8 mouse cellular contexts compared by ENCODE assay signal in genomic region chr4:57957200-57958085, GRCm38 (mm10). TPM values are rescaled to one million over a fixed set of nuclear protein-coding genes. Genes with fewer than 3 reads are reported as not detected.
A peak's percentile ranks its signal among the peaks of the same experiment; 100 is the strongest.
DNase-seq lines count a peak whose midpoint lies in the region; ATAC-seq lines count a peak whose summit lies in the region.

No protein-coding gene starts in this region.

- H3K4me3 ChIP-seq in kidney, embryonic 15.5 days (replicated peaks), result peak overlapping the region; percentile 93
- peak overlapping the region; percentile 87 for H3K4me3 ChIP-seq in forebrain, embryonic 10.5 days
- peak overlapping the region; percentile 84 for H3K4me3 ChIP-seq in limb, embryonic 13.5 days
- peak overlapping the region; percentile 63 for H3K4me3 ChIP-seq in stomach, embryonic 14.5 days (ENCODE audit: low read depth, low read length)

- 44% methylated on average over 11 of the region's 11 CpGs for WGBS in kidney, embryonic 15.5 days
- WGBS in forebrain, embryonic 10.5 days, result 53% methylated on average over 11 of the region's 11 CpGs
- 42% methylated on average over 11 of the region's 11 CpGs for WGBS in limb, embryonic 13.5 days
- 39% methylated on average over 11 of the region's 11 CpGs for WGBS in stomach, embryonic 14.5 days

- peak overlapping the region; percentile 58; the same call in 1 of the 2 replicates for H3K9ac ChIP-seq in kidney, embryonic 15.5 days
- H3K9ac ChIP-seq in limb, embryonic 13.5 days, result peak overlapping the region; percentile 59
- peak overlapping the region; percentile 55; the same call in 1 of the 2 replicates for H3K9ac ChIP-seq in stomach, embryonic 14.5 days (replicated peaks; ENCODE audit: low read depth, low read length)

- peaks cover 39% of the 10 kb centered on the region for H3K4me1 ChIP-seq in kidney, embryonic 15.5 days
- H3K4me1 ChIP-seq in forebrain, embryonic 10.5 days, result peaks cover 40% of the 10 kb centered on the region
- peaks cover 33% of the 10 kb centered on the region for H3K4me1 ChIP-seq in limb, embryonic 13.5 days
- H3K4me1 ChIP-seq in stomach, embryonic 14.5 days (ENCODE audit: control insufficient read depth, insufficient read depth, low read length), result peaks cover 20% of the 10 kb centered on the region; the same call in 1 of the 2 replicates

- H3K27ac ChIP-seq in kidney, embryonic 15.5 days, result peak overlapping the region; percentile 99
- H3K27ac ChIP-seq in forebrain, embryonic 10.5 days, result peak overlapping the region; percentile 97
- peak overlapping the region; percentile 93; the same call in 1 of the 2 replicates for H3K27ac ChIP-seq in limb, embryonic 13.5 days
- H3K27ac ChIP-seq in stomach, embryonic 14.5 days (ENCODE audit: low read length), result peak overlapping the region; percentile 96

- peak overlapping the region; percentile 77 for H3K4me2 ChIP-seq in kidney, embryonic 15.5 days
- peak overlapping the region; percentile 77 for H3K4me2 ChIP-seq in limb, embryonic 13.5 days (replicated peaks)
- H3K4me2 ChIP-seq in stomach, embryonic 14.5 days (replicated peaks; ENCODE audit: low read depth, low read length), result peak overlapping the region; percentile 72

- no peaks in the 10 kb centered on the region for H3K9me3 ChIP-seq in kidney, embryonic 15.5 days (replicated peaks)
- H3K9me3 ChIP-seq in forebrain, embryonic 10.5 days, result 0 out of 2 replicates have a peak, but pooled peaks cover 3% of the 10 kb centered on the region
- no peaks in the 10 kb centered on the region for H3K9me3 ChIP-seq in limb, embryonic 13.5 days
- H3K9me3 ChIP-seq in stomach, embryonic 14.5 days (ENCODE audit: control insufficient read depth, low read depth, low read length), result no peaks in the 10 kb centered on the region

- H3K27me3 ChIP-seq in kidney, embryonic 15.5 days, result peaks cover 3% of the 10 kb centered on the region; the same call in 1 of the 2 replicates
- peaks cover 10% of the 10 kb centered on the region; the same call in 1 of the 2 replicates for H3K27me3 ChIP-seq in forebrain, embryonic 10.5 days (ENCODE audit: poor library complexity, severe bottlenecking)
- H3K27me3 ChIP-seq in limb, embryonic 13.5 days, result no peaks in the 10 kb centered on the region
- H3K27me3 ChIP-seq in stomach, embryonic 14.5 days (ENCODE audit: control insufficient read depth, insufficient read depth, low read length), result no peaks in the 10 kb centered on the region

- ATAC-seq in kidney, embryonic 15.5 days (replicated peaks; ENCODE audit: low FRiP score), result no peak
- ATAC-seq in limb, embryonic 13.5 days (ENCODE audit: low FRiP score, low read depth), result no peak
- no peak for ATAC-seq in stomach, embryonic 14.5 days (ENCODE audit: insufficient number of reproducible peaks, insufficient read depth, low FRiP score, low read depth)
- no peak for ATAC-seq in activated CD4-positive, CD25-positive, alpha-beta regulatory T cell, adult 4 months

- H3K36me3 ChIP-seq in kidney, embryonic 15.5 days, result peaks cover 5% of the 10 kb centered on the region; the same call in 1 of the 2 replicates
- peaks cover 17% of the 10 kb centered on the region for H3K36me3 ChIP-seq in forebrain, embryonic 10.5 days (replicated peaks)
- peaks cover 2% of the 10 kb centered on the region; the same call in 1 of the 2 replicates for H3K36me3 ChIP-seq in limb, embryonic 13.5 days
- no peaks in the 10 kb centered on the region; the same call in 1 of the 2 replicates for H3K36me3 ChIP-seq in stomach, embryonic 14.5 days (ENCODE audit: control insufficient read depth, insufficient read depth, low read length)

- DNase-seq in kidney, postnatal 4 days, result no peak
- peak; percentile 11 for DNase-seq in Muller cell, postnatal 12 days (ENCODE audit: inconsistent ontology term)
- DNase-seq in forebrain, embryonic 10.5 days (ENCODE audit: extremely low spot score, low spot score), result peak; percentile 19
- DNase-seq in gastrocnemius, postnatal 10 days, result no peak

RNA-seq across cellular contexts. Expression of gene Txn1, which starts 1.2 kb away (rescaled TPM):
- 476 and 514 TPM in 2 replicates for polyA plus RNA-seq in kidney, embryonic 15.5 days (2015; fragmentation: Nextera tagmentation; extraction: Ambion mirVana)
- 442 and 447 TPM in 2 replicates for polyA plus RNA-seq in forebrain, embryonic 10.5 days (2016; fragmentation: Nextera tagmentation; extraction: Ambion mirVana)
- polyA plus RNA-seq in limb, embryonic 13.5 days (2015; fragmentation: Nextera tagmentation; extraction: Ambion mirVana), result 401 and 408 TPM in 2 replicates
- 466 and 478 TPM in 2 replicates for polyA plus RNA-seq in stomach, embryonic 14.5 days (2014; fragmentation: Nextera tagmentation; extraction: Ambion mirVana)
- total RNA-seq in gastrocnemius, postnatal 10 days (2021), result 100 to 1,000 TPM; 123 to 131 TPM
- polyA plus RNA-seq in activated CD4-positive, CD25-positive, alpha-beta regulatory T cell, adult 4 months (2017; shearing (Covaris generic)), result 100 to 1,000 TPM; 170 to 200 TPM

RNA-seq across cellular contexts. Expression of gene D630039A03Rik, which starts 41.3 kb away (rescaled TPM):
- polyA plus RNA-seq in kidney, embryonic 15.5 days (2015; fragmentation: Nextera tagmentation; extraction: Ambion mirVana), result 1.2 and 1.6 TPM in 2 replicates
- polyA plus RNA-seq in forebrain, embryonic 10.5 days (2016; fragmentation: Nextera tagmentation; extraction: Ambion mirVana), result not detected in 2 replicates
- 0.34 and 0.42 TPM in 2 replicates for polyA plus RNA-seq in limb, embryonic 13.5 days (2015; fragmentation: Nextera tagmentation; extraction: Ambion mirVana)
- 9.4 and 9.9 TPM in 2 replicates for polyA plus RNA-seq in stomach, embryonic 14.5 days (2014; fragmentation: Nextera tagmentation; extraction: Ambion mirVana)
- under 1 TPM; 0.09 to 0.14 TPM for total RNA-seq in gastrocnemius, postnatal 10 days (2021)
- 10 to 100 TPM; 14.3 to 17.3 TPM for polyA plus RNA-seq in activated CD4-positive, CD25-positive, alpha-beta regulatory T cell, adult 4 months (2017; shearing (Covaris generic))

RNA-seq across cellular contexts. Expression of gene Txndc8, which starts 51.5 kb away (rescaled TPM):
- polyA plus RNA-seq in kidney, embryonic 15.5 days (2015; fragmentation: Nextera tagmentation; extraction: Ambion mirVana), result not detected in 2 replicates
- polyA plus RNA-seq in forebrain, embryonic 10.5 days (2016; fragmentation: Nextera tagmentation; extraction: Ambion mirVana), result not detected in 2 replicates
- polyA plus RNA-seq in limb, embryonic 13.5 days (2015; fragmentation: Nextera tagmentation; extraction: Ambion mirVana), result not detected in 2 replicates
- polyA plus RNA-seq in stomach, embryonic 14.5 days (2014; fragmentation: Nextera tagmentation; extraction: Ambion mirVana), result not detected in 2 replicates
- not detected for total RNA-seq in gastrocnemius, postnatal 10 days (2021)
- polyA plus RNA-seq in activated CD4-positive, CD25-positive, alpha-beta regulatory T cell, adult 4 months (2017; shearing (Covaris generic)), result not detected

Comparison
In these comparisons a context has a peak if more than half of its experiments do, and no peak if none do; other contexts are left out.
1. DNase-seq: peak in Muller cell, postnatal 12 days (single experiment) and forebrain, embryonic 10.5 days (single experiment); none in kidney, postnatal 4 days (0 of 2) and gastrocnemius, postnatal 10 days (single experiment).
2. Peak in every context shown above with its lines, with median percentiles within 50 percentile points of each other: H3K27ac ChIP-seq, H3K4me2 ChIP-seq, H3K4me3 ChIP-seq and H3K9ac ChIP-seq.